Mouse (Mus musculus): ENCODE results near the gene Duox1. TPM values are rescaled to one million over a fixed set of nuclear protein-coding genes. Genes with fewer than 3 reads are reported as not detected.

Gene Duox1
- total and polyA plus RNA-seq, 3 experiments, result 0.10 to 0.51 (median 0.34) TPM

DNA sequence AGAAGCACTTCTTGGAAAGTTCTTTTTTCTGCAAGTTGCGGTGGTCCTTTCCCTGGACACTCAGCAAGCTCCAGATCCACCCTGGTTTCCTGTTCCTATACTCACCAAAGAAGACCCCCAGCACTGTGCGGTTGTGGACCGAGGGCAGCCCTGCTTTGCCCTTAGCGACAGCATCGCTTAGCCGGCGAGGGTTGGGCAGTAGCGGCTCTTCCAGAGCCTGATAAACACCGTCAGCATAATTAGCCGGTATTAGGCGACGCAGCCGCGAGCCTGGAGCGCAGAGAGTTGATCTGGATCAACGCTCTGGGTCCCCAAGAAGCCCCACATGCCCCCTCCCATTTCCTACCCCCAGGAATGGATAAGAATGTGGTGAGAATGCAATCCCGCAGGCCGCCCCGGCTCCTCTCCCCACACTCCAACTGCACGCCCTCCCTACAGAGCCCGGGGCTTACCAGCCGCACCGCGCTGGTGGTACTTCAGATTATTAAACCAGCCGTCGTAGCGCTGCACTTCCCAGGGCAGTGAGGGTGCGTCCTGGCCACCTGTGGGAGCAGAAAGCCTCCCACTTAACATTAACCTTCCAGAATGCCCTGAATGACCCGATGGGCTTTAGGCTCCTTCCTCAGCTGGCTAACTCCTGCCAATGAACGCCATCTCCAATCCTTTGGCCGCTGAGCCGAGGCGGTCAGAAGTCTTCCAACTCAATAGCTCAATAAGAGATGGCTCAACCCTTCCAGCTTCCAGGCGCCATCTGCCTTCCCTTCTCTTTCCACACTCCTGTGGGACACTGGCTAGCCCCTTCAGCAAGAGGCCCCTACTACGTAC lies 18.0 kb upstream of the Duox1 start:
- Histone ChIP-seq H3K9ac (ENCODE audit: low read depth, low read length) (no peak overlapping the region), H3K4me1 (ENCODE audit: control insufficient read depth, insufficient read depth, low read length) (peaks cover 1% of the 10 kb centered on the region; the same call in 1 of the 2 replicates), H3K27ac (no peak overlapping the region), H3K27me3 (ENCODE audit: control insufficient read depth, insufficient read depth, low read length) (peaks cover 31% of the 10 kb centered on the region), H3K4me3 (no peak overlapping the region), H3K79me2 (replicated peaks; ENCODE audit: control insufficient read depth, insufficient read depth, low read length) (no peaks in the 10 kb centered on the region), H3K36me3 (ENCODE audit: control insufficient read depth, insufficient read depth, low read length) (no peaks in the 10 kb centered on the region)
- intact Hi-C loops (cut with DNase I), result no loop called here
- no peak for DNase-seq
- WGBS, result 3% methylated on average over 35 of the region's 35 CpGs
- no peak for TF ChIP-seq CTCF (IDR thresholded peaks at IDR 0.05)
- no peak for TF ChIP-seq POLR2A (IDR thresholded peaks at IDR 0.05; ENCODE audit: insufficient read depth, low read depth, low read length)
- TF ChIP-seq EP300 (IDR thresholded peaks at IDR 0.05; ENCODE audit: insufficient read depth, low read depth, low read length), result no peak

DNA sequence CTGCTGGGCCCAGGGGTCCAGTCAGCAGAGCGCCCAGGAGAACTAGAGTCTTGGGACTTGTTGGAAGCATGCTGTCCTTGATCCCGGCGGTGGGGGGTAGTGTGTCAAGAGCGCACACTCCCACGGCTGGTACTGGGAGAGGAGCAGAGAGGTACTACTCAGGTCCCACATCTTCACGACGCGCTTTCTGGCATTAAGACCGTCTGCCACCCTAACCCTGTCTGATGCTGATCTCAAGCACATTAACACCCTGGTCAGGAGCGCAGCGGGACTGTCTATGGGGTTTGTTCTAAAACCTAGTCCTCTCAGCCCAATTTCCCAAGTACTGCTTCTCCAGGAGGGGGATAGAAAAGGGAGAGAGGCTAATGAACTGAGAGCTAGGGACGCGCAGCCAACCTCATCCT lies 17.4 kb upstream of the Duox1 start, which contains the start of gene Duox2:
Gene Duox2, minus strand, starts transcription at position 354 of the 404 bp plus-strand sequence.
- Histone ChIP-seq H3K27me3 (ENCODE audit: control insufficient read depth, insufficient read depth, low read length) (peaks cover 31% of the 10 kb centered on the region), H3K4me1 (ENCODE audit: control insufficient read depth, insufficient read depth, low read length) (peaks cover 1% of the 10 kb centered on the region; the same call in 1 of the 2 replicates), H3K36me3 (ENCODE audit: control insufficient read depth, insufficient read depth, low read length) (no peaks in the 10 kb centered on the region), H3K4me3 (peak within 1 kb of the TSS; percentile 33), H3K27ac (no peak within 1 kb of the TSS), H3K9ac (ENCODE audit: low read depth, low read length) (no peak within 1 kb of the TSS), H3K79me2 (replicated peaks; ENCODE audit: control insufficient read depth, insufficient read depth, low read length) (no peaks in the 10 kb centered on the region)
- intact Hi-C loops (cut with DNase I), result no loop called here
- no peak for DNase-seq
- WGBS, result 5% methylated on average over 13 of the region's 13 CpGs
- no peak for TF ChIP-seq EP300 (IDR thresholded peaks at IDR 0.05; ENCODE audit: insufficient read depth, low read depth, low read length)
- TF ChIP-seq CTCF (IDR thresholded peaks at IDR 0.05), result no peak
- no peak for TF ChIP-seq POLR2A (IDR thresholded peaks at IDR 0.05; ENCODE audit: insufficient read depth, low read depth, low read length)

DNA sequence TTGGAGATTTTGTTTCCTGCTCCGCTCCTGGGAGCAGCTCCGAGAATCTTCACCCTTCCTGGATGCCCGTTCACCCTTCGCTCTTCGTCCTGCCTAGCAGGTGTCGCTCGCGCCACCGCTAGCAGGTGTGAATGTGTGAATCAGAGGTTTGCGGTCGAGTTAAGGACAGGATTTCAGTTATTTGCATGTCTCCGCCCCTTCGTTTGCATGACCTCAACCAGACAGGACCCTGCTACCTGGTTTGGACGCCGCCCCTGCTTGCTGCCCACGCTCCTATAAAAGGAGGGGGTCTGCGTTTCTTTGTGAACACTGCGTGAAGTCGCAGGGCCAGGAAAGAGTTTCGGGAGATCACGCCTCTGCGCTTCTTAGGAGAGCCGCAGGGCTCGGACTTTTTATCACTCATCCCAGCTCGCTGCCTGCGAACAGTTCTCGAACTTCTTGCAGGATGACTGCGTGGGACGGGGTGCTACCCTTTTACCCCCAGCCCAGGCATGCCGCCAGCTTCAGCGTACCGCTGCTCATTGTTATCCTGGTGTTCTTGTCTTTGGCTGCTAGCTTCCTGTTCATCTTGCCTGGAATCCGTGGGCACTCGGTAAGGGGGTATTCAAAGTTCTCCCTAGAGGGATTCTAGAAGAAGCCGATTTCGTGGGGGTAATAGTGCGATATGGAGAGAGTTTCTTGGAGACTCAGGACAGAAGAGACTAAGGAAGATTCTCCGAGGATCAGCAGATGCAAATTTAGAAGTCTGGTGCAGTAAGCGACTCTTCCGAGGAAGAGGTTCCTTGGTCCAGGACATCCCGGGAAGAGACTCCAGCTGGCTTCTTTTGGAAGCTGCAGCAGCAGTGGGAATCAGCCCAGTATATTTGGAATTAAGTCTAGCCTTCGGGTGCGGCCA lies 16.6 kb upstream of the Duox1 start, which contains the start of gene Duoxa2:
Gene Duoxa2, plus strand, starts transcription at position 305 of the 895 bp plus-strand sequence.
- Histone ChIP-seq H3K79me2 (replicated peaks; ENCODE audit: control insufficient read depth, insufficient read depth, low read length) (no peaks in the 10 kb centered on the region), H3K27me3 (ENCODE audit: control insufficient read depth, insufficient read depth, low read length) (peaks cover 31% of the 10 kb centered on the region), H3K9ac (ENCODE audit: low read depth, low read length) (no peak within 1 kb of the TSS), H3K4me1 (ENCODE audit: control insufficient read depth, insufficient read depth, low read length) (peaks cover 1% of the 10 kb centered on the region; the same call in 1 of the 2 replicates), H3K4me3 (peak within 1 kb of the TSS; percentile 33), H3K27ac (no peak within 1 kb of the TSS), H3K36me3 (ENCODE audit: control insufficient read depth, insufficient read depth, low read length) (no peaks in the 10 kb centered on the region)
- 2% methylated on average over 43 of the region's 43 CpGs for WGBS
- no peak for TF ChIP-seq CTCF (IDR thresholded peaks at IDR 0.05)
- no peak for TF ChIP-seq EP300 (IDR thresholded peaks at IDR 0.05; ENCODE audit: insufficient read depth, low read depth, low read length)
- intact Hi-C loops (cut with DNase I), result no loop called here
- peak; percentile 13 to 30 for DNase-seq

DNA sequence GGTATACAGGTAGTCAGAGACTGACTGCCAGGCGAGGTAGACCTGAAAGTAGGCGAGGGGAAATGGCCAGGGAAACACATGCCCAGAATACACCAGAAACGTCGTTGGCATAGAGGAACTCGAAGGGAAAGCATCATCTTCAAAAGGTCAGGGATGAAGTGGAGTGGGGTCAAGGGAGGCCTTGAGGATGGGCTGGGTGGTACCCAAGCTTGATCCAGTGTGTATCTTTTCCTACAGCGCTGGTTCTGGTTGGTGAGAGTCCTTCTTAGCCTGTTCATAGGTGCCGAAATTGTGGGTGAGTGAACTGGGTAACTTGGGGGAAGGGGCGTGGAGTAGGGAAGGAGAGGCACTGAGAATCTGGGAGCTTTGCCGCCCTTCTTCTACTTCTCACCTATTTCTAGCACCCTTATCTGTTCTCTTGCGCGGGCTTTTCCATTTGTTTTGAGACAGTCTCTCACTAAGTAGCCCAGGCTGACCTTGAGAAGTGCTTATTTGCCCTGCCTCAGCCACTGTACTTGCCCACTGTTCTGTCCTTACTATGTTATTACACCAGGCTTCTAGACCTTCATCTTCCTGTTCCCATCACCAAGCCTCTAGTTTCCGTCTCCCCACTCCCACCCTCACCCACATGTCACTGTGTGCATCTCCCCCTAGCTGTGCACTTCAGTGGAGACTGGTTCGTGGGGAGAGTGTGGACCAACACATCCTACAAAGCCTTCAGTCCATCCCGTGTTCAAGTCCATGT lies 15.4 kb upstream of the Duox1 start:
- intact Hi-C loops (cut with DNase I), result no loop called here
- Histone ChIP-seq H3K4me3 (no peak overlapping the region), H3K79me2 (replicated peaks; ENCODE audit: control insufficient read depth, insufficient read depth, low read length) (no peaks in the 10 kb centered on the region), H3K4me1 (ENCODE audit: control insufficient read depth, insufficient read depth, low read length) (peaks cover 1% of the 10 kb centered on the region; the same call in 1 of the 2 replicates), H3K27me3 (ENCODE audit: control insufficient read depth, insufficient read depth, low read length) (peaks cover 29% of the 10 kb centered on the region), H3K9ac (ENCODE audit: low read depth, low read length) (no peak overlapping the region), H3K27ac (no peak overlapping the region), H3K36me3 (ENCODE audit: control insufficient read depth, insufficient read depth, low read length) (no peaks in the 10 kb centered on the region)
- TF ChIP-seq CTCF (IDR thresholded peaks at IDR 0.05), result no peak
- 39% methylated on average over 14 of the region's 14 CpGs for WGBS
- DNase-seq, result no peak

DNA sequence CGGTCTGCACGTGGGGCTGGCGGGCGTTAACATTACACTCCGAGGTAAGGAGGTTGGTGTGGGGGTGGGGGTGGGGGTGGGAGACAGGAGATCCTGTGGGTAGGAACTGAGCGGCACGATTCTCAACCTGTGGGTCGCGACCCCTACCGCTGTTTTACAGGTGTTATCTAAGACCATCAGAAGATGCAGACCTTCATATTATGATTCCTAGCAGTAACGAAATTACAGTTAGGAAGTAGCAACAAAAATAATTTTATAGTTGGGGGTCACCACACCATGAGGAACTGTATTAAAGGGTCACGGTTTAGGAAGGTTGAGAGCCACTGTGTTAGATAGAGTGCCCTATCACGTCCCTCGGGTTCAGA lies 14.8 kb upstream of the Duox1 start:
- Histone ChIP-seq H3K36me3 (ENCODE audit: control insufficient read depth, insufficient read depth, low read length) (no peaks in the 10 kb centered on the region), H3K27me3 (ENCODE audit: control insufficient read depth, insufficient read depth, low read length) (peaks cover 28% of the 10 kb centered on the region), H3K9ac (ENCODE audit: low read depth, low read length) (no peak overlapping the region), H3K27ac (no peak overlapping the region), H3K4me3 (no peak overlapping the region), H3K79me2 (replicated peaks; ENCODE audit: control insufficient read depth, insufficient read depth, low read length) (no peaks in the 10 kb centered on the region), H3K4me1 (ENCODE audit: control insufficient read depth, insufficient read depth, low read length) (peaks cover 1% of the 10 kb centered on the region; the same call in 1 of the 2 replicates)
- WGBS, result 11% methylated on average over 14 of the region's 14 CpGs
- TF ChIP-seq EP300 (IDR thresholded peaks at IDR 0.05; ENCODE audit: insufficient read depth, low read depth, low read length) (no peak), POLR2A (IDR thresholded peaks at IDR 0.05; ENCODE audit: insufficient read depth, low read depth, low read length) (no peak), CTCF (IDR thresholded peaks at IDR 0.05) (no peak)
- DNase-seq, result no peak
- intact Hi-C loops (cut with DNase I), result no loop called here
